Mouse (Mus musculus) c-Kit-positive CD71-positive TER-119-negative erythroid progenitor cells, embryonic 14.5 days (primary cell): Measurements from ENCODE around the gene Ankrd44.

Experiments
- DNase-seq: peaks from one replicate; pipeline ENCODE4 v3.0.0-alpha.2; 2013; ENCODE audit warnings: low read depth

Gene Ankrd44

DNA sequence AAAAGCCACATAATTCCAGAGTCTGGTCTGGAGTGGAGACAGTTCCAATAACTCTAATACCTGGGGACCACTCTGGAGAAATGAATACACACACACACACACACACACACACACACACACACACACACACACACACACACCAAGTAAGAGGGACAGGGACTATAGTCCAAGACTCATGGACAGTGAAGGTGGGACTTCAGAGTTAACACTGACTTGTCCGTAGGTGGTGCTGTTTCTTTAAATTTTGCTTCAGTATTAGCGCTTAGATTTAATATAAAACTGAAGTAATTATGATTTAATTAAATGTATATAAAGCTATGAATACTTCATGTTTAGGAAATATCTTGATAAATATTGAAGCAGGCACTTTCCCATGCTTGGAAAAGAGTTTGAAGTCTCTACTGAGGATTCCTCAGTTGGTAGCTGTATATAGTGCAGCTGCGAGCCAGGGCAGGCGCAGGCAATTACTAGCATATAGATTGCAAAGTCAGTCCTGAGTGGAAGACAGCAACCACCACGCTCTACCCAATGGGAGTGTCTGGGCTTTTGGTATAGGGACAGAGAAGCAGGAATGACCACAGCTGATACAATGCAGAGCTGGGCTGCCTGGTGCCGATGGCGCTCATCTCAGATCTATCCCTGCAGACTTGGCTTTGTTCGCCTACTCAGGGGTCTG lies 170.4 kb downstream of the Ankrd44 start:
- no peak for DNase-seq

DNA sequence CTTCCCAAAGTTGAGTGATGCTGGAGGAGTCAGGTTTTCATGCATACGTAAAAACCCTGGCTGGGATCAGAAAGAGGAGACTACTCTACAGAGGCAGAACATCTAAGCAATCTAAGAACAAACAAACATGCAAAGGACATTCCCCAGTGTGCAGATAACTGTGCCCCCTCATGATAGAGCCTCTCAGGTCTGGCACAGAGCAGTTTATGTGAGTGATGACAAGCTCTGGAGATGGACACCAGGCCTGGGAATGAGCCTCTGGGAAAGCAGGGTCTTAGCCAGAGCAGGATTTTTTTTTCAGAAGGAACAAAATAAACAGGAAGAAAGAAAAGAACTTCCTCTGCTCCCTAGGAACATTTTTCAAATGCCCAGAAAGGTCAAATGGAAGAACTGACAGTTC lies 176.2 kb downstream of the Ankrd44 start:
- no peak for DNase-seq

DNA sequence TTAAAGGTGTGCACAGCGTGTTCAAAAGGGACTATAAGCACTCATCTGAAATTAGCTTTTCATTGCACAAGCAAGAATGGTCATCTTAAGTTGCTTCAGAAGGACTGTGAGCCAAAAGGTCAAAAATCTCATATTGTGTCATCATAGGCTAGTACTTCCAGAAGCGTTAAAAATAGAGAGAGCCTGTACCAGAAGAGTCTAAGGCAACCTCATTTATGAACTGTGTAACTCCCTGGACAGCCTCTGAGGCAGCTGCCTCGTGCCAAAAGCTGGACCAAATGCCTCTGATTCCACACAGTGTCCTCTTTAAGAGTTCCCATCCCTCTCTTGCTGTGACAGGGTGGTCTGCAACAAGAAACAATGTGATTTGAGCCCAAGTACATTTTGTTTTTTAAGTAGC lies 176.7 kb downstream of the Ankrd44 start:
- no peak for DNase-seq

DNA sequence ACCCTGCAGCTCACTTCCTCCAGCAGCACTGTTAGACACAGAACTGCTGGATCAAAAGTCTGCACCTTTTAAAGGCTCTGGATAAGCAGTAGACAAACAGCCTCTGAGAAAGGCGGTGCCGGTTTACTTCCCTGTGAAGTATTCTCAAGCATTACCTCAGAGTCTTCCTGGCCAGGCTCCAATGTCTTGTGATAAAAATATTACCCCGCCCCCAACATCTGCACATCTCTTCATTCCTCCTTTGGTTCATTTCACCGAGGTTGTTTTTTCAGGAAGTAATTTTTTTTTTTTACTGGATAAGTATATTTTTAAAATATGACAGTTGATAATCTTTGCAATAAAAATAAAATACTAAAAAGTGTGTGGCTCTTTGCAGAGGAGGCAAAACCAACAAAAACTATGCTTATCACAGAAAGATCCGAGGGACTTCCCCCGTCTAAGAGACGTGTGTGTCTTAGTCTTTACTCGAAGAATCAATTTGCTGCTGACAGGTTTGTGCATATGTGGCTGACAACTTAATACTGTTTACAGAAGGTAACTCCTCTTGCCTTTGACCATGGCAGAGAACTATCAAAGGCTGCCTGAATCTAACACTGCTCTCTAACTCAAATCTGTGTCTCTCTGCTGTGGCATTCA lies 178.3 kb downstream of the Ankrd44 start:
- DNase-seq, result peak; percentile 9

DNA sequence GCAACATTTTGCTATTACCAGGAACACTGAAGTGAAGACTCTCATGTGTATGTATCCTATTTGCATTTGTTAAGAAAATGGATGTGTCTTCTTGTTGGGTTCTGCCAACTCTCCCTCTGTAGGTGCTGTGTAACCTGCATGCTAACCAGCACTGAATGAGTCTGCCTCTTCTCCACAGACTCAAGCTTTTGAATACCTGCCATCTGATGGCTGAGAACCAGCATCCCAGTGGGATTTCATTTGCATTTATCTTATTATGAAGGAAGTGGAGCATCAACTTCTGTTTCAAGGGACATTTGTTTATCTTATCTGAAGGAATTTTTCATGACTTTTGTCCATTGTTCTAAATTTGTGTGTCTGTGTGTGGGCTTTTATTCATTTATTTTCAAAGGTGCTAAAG lies 180.5 kb downstream of the Ankrd44 start:
- DNase-seq, result no peak

DNA sequence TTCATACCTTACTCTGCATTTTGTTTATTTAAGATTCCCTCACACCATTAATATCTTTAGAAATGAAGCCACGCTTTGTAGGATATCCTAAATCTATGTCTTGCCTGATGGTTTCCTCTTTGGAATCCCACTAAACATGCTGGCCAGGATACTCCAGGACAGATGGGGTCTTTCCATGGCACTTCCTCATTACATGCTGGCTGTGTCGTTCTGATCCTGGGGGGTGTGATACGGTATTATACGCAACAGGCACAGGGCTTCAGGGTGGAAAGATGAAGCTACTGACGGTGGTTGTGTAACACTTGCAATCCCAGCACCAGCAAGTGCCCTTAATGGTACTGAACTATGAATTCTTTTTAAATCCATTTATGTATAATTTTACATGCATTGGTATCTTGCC lies 182.0 kb downstream of the Ankrd44 start:
- no peak for DNase-seq

DNA sequence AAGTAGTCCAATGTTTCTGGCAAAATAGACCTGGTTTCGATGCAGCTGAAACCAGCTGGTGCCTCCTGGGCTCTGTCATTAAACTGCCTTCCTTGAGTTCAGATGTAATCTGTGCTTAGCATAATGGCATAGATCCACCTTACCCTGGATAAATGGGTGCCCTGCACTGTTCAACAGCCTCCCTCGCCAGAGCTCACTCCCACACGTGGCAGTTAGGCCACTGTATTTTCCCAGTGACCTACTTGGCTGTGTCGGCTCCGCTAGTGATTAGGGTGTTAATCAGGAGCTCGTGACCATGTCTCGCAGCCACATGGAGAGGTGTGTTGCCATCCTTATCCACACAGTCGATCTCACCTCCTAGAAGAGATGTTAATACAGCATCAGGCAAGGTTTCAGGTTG lies 183.1 kb downstream of the Ankrd44 start:
- no peak for DNase-seq

DNA sequence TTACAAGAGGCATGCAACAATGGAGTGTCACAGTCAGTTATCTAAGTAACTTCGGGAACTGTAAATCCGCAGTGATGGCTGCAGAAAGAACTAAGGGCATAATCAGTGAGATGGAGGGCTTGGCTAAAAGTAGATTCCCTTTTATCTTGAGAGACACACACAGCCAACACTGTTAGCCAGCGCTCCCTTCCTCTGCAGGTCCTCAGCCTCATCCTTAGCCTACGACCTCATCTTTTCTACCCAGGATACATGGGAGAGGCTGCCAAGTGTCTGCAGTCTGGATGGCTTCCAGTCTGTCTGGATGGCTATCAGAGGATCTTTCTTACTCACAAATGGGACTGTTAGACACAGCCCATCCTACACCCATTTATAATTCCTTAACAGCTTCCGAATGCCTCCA lies 185.3 kb downstream of the Ankrd44 start:
- no peak for DNase-seq

DNA sequence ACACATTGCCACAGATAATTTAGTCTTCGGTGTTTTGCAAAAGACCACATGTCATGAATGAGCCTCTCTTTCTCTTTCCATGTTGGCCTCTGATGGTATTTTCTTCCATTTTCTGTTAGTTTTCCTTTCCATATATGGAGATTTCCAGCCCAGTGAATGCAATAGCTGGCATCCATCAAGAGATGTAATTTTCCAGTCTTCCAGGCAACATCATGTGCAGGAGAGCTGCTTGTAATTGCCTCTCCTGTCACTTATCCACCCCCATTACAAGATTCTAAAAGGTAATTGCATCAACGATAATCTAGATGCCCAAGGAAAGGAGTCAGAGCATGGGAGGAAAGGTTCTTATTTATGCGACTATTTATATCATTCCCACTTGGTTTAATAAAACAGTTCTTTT lies 188.7 kb downstream of the Ankrd44 start:
- DNase-seq, result no peak

DNA sequence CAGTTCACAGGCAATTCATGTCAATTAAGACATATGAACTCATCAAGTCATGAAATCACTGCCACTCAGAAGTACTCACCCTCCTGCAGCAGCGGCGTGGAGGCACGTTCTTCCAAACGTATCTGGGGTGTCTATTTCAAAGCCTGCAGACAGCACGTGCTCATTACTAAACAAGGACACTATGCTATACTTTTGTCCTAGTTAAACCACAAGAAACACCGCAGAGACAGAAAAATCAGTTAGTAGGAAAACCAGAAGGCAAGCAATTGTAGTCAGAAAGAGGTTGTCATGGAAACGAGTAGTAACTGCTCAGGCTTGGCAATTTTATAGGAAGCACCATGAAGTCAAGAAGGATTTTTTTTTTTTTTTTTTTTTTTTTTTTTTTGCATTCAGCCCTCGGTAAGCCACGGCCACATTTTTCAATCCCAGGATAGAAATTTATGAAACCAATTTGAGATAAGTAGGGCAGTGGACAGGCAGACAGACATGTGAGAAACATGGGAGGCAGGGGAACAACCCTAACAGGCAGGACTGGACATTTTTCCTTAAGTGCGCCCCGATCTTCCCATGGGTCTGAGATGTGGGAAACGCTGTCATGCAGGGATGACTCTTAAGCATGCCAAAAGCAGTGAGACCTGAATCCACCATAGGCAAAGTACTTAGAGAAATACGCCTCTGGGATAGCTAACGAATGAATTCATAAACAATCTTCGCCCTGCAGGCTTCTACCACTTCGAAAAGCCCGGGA lies 191.1 kb downstream of the Ankrd44 start:
- DNase-seq, result no peak

DNA sequence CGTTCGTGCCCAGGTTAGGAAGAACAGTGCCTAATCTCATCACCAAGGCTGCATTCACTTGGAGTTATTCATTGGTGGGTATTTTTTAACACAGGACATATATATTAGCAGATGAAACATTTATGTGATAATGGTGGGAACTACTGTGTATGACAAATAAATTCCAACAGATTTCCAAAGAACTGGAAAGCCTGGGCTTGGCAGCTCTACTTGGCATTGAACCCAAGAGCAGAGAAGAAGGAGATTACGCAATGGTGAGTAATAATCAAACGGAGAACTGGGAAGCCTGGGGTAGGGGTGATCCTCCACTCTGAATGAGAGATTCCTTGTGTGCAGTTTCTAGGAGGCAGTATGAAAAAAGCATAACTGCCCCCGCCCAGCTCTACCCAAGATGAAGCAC lies 196.9 kb downstream of the Ankrd44 start:
- no peak for DNase-seq

DNA sequence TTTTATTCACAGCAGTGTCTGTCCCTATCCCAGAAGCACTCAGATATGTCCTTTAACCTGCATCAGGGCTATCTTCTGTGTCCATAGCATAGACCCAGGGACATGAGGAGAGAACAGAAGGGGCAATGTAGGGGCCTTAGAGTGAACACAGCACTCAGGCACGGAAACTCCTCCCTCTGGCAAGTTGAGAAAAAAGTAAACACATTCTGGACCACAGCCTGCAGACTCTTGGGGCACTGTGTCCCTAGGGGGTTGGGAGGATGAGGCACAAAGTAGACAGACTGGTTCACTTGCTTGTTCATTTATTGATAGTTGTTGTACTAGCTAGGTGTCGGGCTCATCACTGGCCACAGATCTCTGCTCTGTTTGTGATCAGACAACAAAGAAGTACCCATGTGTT lies 199.6 kb downstream of the Ankrd44 start:
- DNase-seq, result no peak

DNA sequence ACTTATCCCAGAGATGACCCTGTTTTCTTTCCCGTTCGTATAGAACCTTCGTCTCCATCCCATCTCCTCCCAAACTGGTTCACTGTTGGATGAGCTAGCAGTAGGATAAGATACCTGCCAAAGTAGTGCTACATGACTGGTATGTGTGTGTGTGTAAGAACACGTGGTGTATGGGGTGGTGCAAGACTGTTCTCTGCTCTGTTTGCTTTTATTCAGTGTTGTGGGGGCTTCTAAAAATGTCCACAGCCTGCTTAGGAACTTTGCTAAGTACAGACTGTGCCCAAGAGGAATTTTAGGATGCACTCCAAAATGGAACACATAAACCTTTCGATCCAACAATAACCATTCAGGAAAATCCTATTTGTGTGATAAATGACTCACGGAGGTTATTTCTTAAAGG lies 209.3 kb downstream of the Ankrd44 start:
- no peak for DNase-seq

DNA sequence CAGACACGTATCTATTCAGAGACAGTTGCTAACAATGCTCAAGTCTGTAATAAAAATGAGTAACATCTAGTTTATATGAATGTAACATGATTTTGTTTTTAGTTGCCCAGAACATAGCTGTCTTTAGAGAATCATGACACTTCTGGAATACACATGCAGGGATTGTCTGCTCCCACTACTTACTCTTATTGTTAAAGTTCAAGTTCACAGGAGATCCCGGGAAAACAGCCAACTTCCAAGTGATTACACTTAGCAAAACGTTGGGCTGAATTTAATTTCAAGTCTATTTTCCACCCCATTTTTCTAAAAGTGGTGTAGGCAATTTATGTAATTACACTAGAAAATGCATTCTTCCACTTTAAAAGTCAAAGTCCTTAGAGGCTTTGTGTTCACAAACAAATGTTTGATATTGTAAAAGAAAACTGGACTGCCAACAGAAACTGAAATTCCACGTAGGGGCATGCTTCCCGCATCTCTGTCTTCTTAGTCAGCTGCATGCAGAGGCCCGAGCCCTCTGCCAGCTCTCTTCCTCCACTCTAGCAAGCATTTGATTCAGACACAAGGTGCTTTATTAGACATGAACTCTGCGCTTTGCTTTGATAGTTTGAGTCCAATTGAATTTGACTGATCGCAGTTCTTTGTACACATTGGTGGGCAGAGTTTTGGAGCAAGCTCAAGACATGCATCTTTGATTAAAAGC lies 211.0 kb downstream of the Ankrd44 start:
- no peak for DNase-seq

DNA sequence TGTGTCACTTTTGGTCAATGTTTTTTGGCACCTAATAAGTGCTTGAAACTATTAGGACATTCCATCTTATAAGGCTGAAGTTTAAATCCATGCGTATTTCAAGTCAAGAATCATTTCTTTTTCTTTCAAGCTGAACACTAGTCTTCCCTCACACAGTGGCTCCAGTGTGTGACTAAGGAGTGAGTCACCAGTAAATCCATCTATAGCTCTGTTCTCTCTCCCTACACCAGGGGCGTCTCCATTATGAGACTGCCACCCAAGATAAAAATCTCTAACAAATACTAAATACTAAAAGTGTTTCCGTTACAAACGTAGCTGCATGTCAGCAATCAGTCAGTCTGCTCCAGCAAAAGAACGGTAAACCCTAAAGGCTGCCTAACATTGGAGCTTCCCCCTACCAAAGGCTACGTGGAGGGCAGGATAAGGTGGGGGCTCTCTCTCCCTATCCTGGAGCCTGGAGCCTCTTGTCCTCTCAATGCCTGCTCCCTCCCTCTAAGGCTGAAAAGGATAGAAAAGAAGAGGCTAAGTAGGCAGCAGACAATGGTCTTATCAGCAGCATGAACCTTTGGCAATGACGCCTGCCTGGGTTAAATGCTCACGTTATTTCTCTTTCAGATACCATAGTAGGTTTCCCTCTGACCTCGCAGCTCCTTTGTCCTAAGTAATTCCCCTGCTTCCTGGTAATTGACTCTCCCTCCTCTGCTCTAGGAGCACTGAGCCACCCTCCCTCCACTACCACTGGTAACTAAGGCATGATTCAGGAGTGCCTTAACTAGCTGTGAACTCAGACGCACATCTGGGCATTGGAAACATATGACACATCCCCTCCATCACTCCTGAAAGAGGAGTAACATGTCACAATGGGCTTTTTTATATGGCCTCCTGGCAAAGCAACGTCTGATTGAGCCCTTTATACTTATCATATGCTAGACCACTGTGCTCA lies 212.7 kb downstream of the Ankrd44 start:
- no peak for DNase-seq

DNA sequence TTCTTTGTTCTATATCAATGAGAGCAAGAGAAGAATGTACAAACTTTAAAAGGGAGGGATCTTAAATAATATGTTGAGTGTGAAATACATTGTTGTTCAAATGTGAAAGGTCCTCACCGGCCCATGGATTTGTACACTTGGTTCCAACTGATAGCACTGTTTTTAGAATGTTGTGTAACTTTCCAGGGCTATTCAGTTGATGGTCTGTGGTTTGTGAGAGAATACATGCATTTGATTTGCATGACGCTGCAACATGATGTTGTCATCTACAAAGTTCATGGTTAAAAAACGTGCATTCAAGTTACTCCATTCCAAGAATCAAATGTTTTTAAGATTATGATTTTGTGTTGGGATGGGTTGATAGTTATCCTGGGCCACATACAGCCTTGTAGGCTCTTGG lies 214.6 kb downstream of the Ankrd44 start:
- no peak for DNase-seq

DNA sequence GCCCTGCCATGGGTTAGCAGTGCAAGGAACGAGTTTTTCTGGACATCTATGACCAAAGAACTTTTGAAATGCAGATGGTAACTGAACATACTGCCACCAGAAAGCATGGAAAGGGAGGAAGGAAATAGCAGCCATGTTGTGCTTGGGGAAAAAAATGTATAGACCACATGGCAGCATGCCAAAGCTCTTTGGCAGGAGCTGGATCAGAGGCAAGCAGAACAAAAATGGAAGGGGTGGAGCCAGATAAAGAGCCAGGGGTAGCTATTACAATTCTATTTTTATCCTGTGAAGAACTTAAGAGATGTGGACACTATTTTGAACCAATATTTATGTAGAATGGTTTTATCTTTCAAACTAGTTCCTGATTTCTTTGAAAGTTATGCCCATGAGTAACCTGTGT lies 215.6 kb downstream of the Ankrd44 start:
- DNase-seq, result no peak

DNA sequence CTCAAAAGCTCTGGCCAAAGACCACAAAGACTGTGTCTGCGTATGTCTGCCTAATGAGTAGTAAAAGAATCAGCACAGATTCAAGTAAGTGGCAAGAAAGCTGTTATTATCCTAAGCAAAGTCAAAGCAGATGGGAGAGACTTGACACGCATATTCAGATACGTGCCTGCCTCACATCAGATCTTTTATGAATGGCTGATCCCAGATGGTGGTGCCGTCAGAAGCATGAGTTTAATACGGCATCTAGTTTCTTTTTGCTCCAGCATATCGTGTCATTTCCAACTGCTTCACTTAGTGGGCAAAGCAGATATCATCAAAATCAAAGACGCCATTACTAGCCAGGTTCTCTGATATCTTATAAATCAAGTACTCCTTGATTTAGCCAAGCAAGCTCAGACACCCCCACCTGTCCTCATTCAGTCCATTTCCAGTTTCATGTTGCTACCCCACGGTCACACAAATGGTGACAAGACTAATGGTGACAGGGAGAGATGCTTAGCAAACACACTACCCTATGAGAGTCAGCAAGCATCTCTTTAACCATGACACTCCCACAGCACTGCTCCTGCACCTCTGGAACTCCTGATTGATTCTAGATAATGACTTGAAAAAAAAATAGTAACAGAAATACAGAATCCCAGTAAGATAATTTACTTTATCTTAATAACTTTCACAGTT lies 218.2 kb downstream of the Ankrd44 start:
- no peak for DNase-seq

DNA sequence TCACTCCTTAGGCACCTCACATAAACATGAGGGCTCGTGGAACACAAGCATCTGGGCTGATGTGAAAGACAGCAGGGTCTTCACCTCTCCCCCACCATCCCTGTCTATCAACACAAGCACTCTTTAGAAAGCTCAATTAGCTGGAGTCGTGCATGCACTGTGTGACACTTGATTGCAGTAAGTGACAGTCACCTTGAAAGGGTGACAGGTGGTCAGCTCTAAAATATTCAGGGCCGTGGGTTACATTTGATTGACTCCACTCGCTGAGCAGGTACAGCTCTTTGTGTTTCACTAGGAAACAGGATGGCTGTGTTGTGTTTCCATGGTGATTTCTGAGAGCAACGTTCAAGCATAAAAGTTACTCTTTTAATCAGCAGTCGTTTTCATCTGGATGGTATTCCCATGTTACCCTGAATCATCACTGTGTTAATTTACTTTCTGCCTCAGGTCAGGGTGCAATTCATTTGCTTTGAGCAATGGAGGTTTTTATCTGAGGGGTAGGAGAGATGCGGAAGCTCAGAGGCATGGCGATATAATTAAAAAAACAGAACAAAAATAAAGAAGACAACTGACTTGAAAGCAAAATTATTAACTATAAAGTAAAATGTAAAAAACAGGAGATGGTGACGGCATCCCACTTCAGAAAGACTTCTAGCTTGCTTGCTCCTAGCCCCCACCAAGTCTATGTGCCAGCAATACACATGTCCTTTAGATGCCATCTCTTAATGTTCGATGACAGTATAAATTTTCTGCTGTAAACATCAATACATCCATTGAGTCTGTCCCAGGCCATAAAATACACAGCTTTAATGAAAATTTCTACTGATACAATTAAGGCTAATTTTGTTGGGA lies 218.9 kb downstream of the Ankrd44 start:
- no peak for DNase-seq

DNA sequence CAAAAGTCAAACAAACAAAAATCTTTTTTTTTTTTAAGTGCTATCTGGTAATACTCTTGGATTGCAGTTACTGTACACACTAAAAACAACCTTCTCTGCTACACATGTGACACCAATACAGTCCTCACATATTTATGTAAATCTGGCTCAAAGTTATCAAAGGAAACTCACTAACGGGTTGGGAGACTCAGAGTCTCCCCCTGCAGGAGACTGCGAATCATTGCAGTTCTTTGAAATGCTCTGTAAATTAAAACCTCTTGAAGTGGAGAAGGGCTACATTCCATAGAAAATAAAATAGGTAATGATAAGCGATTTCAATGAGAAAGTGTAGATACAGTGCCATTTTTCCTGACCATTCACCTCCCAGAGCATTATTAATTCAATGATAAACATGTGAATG lies 219.6 kb downstream of the Ankrd44 start:
- DNase-seq, result peak; percentile 8
